Mouse (Mus musculus) megakaryocyte, embryonic 14.5 days (primary cell): Measurements from ENCODE around the gene 3110082I17Rik.

Experiments used
- FLI1 ChIP-seq: IDR thresholded peaks from 2 replicates; pipeline ENCODE4 v1.6.1; 2012; ENCODE audit warnings: low read length, inconsistent platforms, mixed read lengths
- GATA1 ChIP-seq: IDR thresholded peaks from 3 replicates; pipeline ENCODE4 v1.6.1; 2012; ENCODE audit warnings: mixed read lengths, low read length, inconsistent platforms, borderline replicate concordance

- TF ChIP-seq GATA1: no peak
- TF ChIP-seq FLI1: no peak
Measured at GRCm38 (mm10) chr5:139333301-139334013, 126.9 kb downstream of the 3110082I17Rik start.
